Mouse (Mus musculus) E14TG2a.4 (cell line): ENCODE results near the gene Med16.

ENCODE experiments used
- H3K27me3 ChIP-seq: 2 replicates; pipeline ENCODE4 v1.6.1; 2014; ENCODE audit warnings: low read length, control low read depth; ENCODE audit not compliant: insufficient read depth
- H3K36me3 ChIP-seq: 2 replicates; pipeline ENCODE4 v1.6.1; 2014; ENCODE audit warnings: low read length, control low read depth; ENCODE audit not compliant: insufficient read depth
- H3K4me1 ChIP-seq: replicated peaks from 2 replicates; pipeline ENCODE4 v1.6.1; 2014; ENCODE audit warnings: low read depth, low read length, control low read depth
- H3K4me3 ChIP-seq: replicated peaks from 2 replicates; pipeline ENCODE4 v1.5.1; 2014; ENCODE audit warnings: mild to moderate bottlenecking, low read length
- H3K9me3 ChIP-seq: 2 replicates; pipeline ENCODE4 v1.6.1; 2014; ENCODE audit warnings: low read length, control low read depth
- CTCF ChIP-seq: conservative IDR thresholded peaks from 2 replicates; pipeline ENCODE4 v1.5.1; 2014; ENCODE audit warnings: low read length
- NANOG ChIP-seq: IDR thresholded peaks from 2 replicates; pipeline ENCODE4 v1.6.1; 2014; ENCODE audit warnings: borderline replicate concordance, low read length, mixed read lengths
- POU5F1 ChIP-seq: IDR thresholded peaks from 2 replicates; pipeline ENCODE4 v1.6.1; 2014; ENCODE audit warnings: low read length, borderline replicate concordance

Med16 gene

GRCm38 (mm10) chr10:79908167-79909091, at the start of gene Med16:
Med16 (minus strand) TSS chr10:79908923.
- Histone ChIP-seq H3K36me3 (peaks cover 48% of the 10 kb centered on the region), H3K4me3 (peak within 1 kb of the TSS; percentile 94), H3K9me3 (no peaks in the 10 kb centered on the region), H3K4me1 (peaks cover 42% of the 10 kb centered on the region), H3K27me3 (no peaks in the 10 kb centered on the region)
- no peak for TF ChIP-seq CTCF
- no peak for TF ChIP-seq NANOG
- TF ChIP-seq POU5F1 = no peak

GRCm38 (mm10) chr10:79958140-79958816, 49.6 kb upstream of the Med16 start:
- Histone ChIP-seq H3K27me3 (no peaks in the 10 kb centered on the region), H3K4me1 (peaks cover 58% of the 10 kb centered on the region), H3K4me3 (no peak overlapping the region), H3K9me3 (no peaks in the 10 kb centered on the region), H3K36me3 (peaks cover 26% of the 10 kb centered on the region)
- TF ChIP-seq POU5F1 = no peak
- TF ChIP-seq CTCF = peak; percentile 66
- no peak for TF ChIP-seq NANOG

DNA sequence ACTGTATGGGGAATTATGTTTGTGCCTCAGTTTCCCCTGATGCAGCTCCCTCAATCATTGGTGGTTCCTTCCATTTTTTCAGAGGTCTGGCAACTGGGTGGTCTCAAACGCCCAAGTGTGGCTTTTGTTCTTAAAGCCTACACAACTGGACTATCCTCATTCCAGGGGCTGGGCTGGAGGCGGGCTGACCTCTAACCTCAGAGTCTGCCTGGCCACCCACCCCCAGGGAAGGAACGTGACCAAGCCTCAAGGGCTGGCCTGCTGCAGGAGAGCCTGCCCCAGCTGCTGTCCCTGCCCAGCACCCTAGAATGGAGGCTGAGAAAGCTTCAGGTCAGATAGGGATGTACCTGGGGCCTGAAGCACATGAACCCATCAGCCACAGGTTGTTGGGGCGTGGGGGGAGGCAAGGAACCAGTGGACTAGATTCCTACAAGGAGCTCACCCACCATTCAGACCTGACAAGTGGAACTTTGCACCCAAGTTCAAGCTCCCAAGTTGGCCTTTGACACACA, 48.0 kb upstream of the Med16 start:
- no peaks in the 10 kb centered on the region for H3K27me3 ChIP-seq
- H3K4me1 ChIP-seq = peaks cover 45% of the 10 kb centered on the region
- no peak for TF ChIP-seq NANOG
- TF ChIP-seq CTCF = no peak
- TF ChIP-seq POU5F1 = no peak
- no peaks in the 10 kb centered on the region for H3K9me3 ChIP-seq
- H3K36me3 ChIP-seq = peaks cover 10% of the 10 kb centered on the region
- no peak overlapping the region for H3K4me3 ChIP-seq

GRCm38 (mm10) chr10:79955691-79956090, 47.0 kb upstream of the Med16 start:
- H3K4me3 ChIP-seq = 0 out of 2 replicates have a peak overlapping the region, but pooled peaks have one; percentile 7
- no peak for TF ChIP-seq NANOG
- TF ChIP-seq POU5F1 = no peak
- no peak for TF ChIP-seq CTCF
- peaks cover 6% of the 10 kb centered on the region for H3K36me3 ChIP-seq
- peaks cover 45% of the 10 kb centered on the region for H3K4me1 ChIP-seq
- no peaks in the 10 kb centered on the region for H3K27me3 ChIP-seq
- H3K9me3 ChIP-seq = no peaks in the 10 kb centered on the region

DNA sequence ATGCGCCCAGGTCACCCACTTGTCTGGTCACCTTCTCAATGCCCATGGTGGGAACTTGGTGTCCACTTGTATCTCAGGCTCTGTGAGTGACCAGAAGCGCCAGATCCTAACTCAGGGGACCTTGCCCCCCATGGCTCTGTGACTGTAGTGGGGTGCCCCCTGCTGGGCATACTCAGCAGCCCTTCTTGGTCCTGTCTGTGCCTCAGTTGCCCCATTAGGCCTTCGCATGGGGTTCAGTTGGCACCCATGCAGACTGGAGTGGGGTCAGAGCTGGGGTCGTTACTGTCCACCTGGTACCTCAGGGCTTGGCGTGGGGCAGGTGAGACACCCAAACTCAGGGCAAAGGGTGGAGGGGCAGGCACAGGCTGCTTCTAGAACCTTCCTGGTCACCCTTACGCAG, 45.2 kb upstream of the Med16 start:
- H3K4me1 ChIP-seq = peaks cover 50% of the 10 kb centered on the region

GRCm38 (mm10) chr10:79950661-79951060, 41.9 kb upstream of the Med16 start:
- no peaks in the 10 kb centered on the region for H3K27me3 ChIP-seq
- peaks cover 47% of the 10 kb centered on the region for H3K4me1 ChIP-seq
- H3K4me3 ChIP-seq = peak overlapping the region; percentile 45; the same call in 1 of the 2 replicates
- TF ChIP-seq CTCF = no peak
- no peak for TF ChIP-seq POU5F1
- no peak for TF ChIP-seq NANOG
- H3K9me3 ChIP-seq = no peaks in the 10 kb centered on the region
- peaks cover 17% of the 10 kb centered on the region for H3K36me3 ChIP-seq

More for the DNA sequence above, 45.2 kb upstream of the Med16 start:
- Histone ChIP-seq H3K36me3 (peaks cover 17% of the 10 kb centered on the region), H3K9me3 (no peaks in the 10 kb centered on the region), H3K27me3 (no peaks in the 10 kb centered on the region), H3K4me3 (no peak overlapping the region)
- TF ChIP-seq CTCF (peak; percentile 40), POU5F1 (no peak), NANOG (no peak)

- TF ChIP-seq NANOG (no peak), POU5F1 (no peak), CTCF (no peak)
- H3K36me3 ChIP-seq = peaks cover 17% of the 10 kb centered on the region
- H3K9me3 ChIP-seq = no peaks in the 10 kb centered on the region
- H3K27me3 ChIP-seq = no peaks in the 10 kb centered on the region
- no peak overlapping the region for H3K4me3 ChIP-seq
- peaks cover 47% of the 10 kb centered on the region for H3K4me1 ChIP-seq
Observed at GRCm38 (mm10) chr10:79949873-79950272, 41.1 kb upstream of the Med16 start.

DNA sequence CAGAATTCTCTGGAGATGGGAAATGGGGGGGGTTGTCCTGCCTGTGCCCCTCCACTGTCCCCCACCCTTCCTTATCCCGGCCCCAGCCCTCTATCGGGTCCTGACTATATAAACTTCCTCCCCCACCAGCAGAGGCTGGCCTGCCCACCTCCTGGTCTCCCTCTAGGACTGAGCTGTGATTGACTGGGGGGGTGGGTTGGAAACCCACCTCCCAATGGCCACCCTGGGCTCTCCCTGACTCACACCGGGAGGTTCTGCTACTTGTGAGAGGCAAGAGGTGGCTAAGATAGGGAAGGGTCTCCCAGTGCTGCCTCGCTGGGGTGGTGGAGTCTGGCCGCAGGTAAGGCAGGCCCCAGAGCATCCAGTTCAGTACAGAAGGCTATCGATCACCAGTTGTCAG, 38.8 kb upstream of the Med16 start:
- Histone ChIP-seq H3K9me3 (no peaks in the 10 kb centered on the region), H3K36me3 (peaks cover 17% of the 10 kb centered on the region), H3K27me3 (no peaks in the 10 kb centered on the region), H3K4me1 (peaks cover 51% of the 10 kb centered on the region), H3K4me3 (no peak overlapping the region)
- TF ChIP-seq POU5F1 (no peak), CTCF (no peak), NANOG (no peak)
